Mouse (Mus musculus) E14TG2a.4 (cell line): Measurements from ENCODE around the gene Smok3c.
"Not testable (repeated sequence)": the region's sequence is repeated elsewhere in the genome, so short reads cannot be mapped to it uniquely, and the experiment has no call there.

Source experiments
- CTCF ChIP-seq: conservative IDR thresholded peaks from 2 replicates; pipeline ENCODE4 v1.5.1; 2014; ENCODE audit warnings: low read length
- POU5F1 ChIP-seq: IDR thresholded peaks from 2 replicates; pipeline ENCODE4 v1.6.1; 2014; ENCODE audit warnings: low read length, borderline replicate concordance

DNA sequence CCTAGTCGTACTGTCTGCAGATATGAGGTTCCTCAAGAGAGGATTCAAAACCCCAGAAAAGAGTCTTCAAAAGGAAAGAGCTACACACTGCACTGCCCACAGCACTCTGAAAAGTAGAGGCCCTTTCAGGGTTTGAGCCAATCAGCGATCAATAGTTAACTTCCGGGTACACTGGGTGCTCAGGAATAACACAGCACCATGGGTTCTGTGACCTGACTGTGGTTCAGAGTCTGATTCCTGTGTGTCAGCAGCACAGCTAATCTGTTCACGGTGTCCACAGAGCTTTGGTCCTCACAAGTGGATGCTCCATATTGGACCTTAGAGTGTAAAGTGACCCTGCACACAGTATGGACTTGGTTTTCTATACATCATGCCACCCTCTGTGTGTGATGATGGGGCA, 33.4 kb upstream of the Smok3c start:
- TF ChIP-seq CTCF, POU5F1: not testable (repeated sequence)
